Mouse (Mus musculus): Measurements from ENCODE around the gene Dpp9.

Dpp9 gene

GRCm38 (mm10) chr17:56137839-56138613 lies 80.7 kb downstream of the Dpp9 start:
- no peak for DNase-seq

All from cerebellum, adult 9-10 months (tissue).